Mouse (Mus musculus): ENCODE measurements around the gene Cacna1b. TPM values are rescaled to one million over a fixed set of nuclear protein-coding genes. Genes with fewer than 3 reads are reported as not detected.

Gene Cacna1b
- polyA plus RNA-seq, 1 experiment = not detected

DNA sequence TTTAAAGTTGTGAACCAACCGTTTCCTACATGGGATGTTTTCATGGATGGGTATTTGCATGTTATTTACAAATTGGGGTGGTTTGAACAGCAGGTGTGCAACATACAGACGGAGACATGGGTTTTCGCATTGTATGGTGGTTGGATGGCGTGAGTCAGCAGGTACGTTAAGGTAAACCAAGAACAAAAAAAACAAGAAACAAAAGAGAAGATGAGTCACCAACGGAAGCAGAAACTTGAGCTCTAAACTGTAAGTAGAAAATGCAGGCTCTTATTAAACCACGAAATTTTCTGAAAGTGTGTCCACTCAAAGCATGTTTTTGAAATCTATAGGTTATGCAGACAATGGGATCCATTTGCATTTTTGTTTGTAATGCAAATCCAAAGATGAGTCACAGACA is 120.1 kb downstream of the Cacna1b start:
- no peaks in the 10 kb centered on the region for H3K4me1 ChIP-seq (ENCODE audit: control insufficient read depth, insufficient read depth, insufficient read length, low read length)
- no peak overlapping the region for H3K4me3 ChIP-seq (ENCODE audit: insufficient read depth, low read depth, low read length)
- no peak overlapping the region for H3K27ac ChIP-seq (replicated peaks; ENCODE audit: low read depth, low read length)

DNA sequence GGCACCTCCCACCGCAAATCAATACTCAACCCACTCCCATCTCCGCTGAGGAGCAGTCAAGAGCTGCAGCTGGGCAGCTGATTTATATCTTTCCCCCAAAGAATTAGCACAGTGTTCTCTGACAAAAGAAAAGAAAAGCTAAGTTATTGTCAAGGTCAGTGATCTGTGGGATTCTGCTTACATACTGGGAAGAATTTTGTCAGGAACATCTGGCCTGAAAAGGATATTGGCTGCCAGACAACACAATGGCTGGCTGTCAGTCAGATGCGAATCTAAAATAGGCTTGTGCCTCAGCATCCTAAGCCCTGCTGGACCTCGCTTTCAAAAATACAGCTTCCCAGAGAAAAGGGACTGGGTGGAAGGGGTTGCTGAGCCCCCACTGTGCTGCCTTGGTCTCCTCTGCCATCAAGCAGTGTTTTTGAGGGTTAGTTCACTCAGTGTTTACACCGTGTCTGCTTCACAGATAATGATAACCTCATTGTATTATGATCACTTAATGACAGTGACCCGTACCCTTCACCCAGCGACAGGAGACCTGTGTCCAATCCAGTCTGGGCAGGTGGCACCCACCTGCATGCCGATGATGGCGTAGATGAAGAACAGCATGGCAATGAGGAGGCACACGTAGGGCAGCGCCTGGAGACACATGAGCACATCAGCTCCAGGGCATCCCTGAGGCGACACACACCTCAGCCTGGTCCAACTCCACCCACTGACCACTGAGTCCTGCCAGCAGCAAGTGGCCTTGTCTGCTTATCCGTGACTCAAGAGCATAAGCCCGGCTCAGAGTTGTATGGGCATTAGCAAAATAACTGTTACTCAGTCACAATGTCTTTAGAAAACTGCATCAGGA is 124.6 kb downstream of the Cacna1b start:
- H3K4me3 ChIP-seq (ENCODE audit: insufficient read depth, low read depth, low read length) = no peak overlapping the region
- no peak overlapping the region for H3K27ac ChIP-seq (replicated peaks; ENCODE audit: low read depth, low read length)
- H3K4me1 ChIP-seq (ENCODE audit: control insufficient read depth, insufficient read depth, insufficient read length, low read length) = no peaks in the 10 kb centered on the region

DNA sequence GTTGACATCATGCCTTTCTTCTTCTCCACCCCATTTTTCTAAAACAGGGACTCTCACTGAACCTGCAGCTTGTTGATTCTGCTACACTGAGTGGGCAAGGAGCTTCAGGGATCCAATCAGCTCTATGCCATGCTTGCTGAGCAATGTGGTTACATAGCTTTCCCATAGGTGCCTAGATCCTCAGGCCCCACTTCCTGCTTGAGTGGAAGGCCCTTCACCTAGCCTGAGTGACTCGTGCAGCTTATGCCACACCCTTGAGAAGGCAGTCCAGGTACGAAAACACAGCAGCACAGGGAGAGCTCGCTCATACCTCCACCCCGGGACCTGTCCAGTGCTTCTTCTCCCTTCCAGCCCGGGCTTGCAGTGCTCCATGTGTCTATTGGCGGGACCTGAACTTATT is 129.3 kb downstream of the Cacna1b start:
- Histone ChIP-seq H3K27ac (replicated peaks; ENCODE audit: low read depth, low read length) (no peak overlapping the region), H3K4me1 (ENCODE audit: control insufficient read depth, insufficient read depth, insufficient read length, low read length) (no peaks in the 10 kb centered on the region), H3K4me3 (ENCODE audit: insufficient read depth, low read depth, low read length) (no peak overlapping the region)

DNA sequence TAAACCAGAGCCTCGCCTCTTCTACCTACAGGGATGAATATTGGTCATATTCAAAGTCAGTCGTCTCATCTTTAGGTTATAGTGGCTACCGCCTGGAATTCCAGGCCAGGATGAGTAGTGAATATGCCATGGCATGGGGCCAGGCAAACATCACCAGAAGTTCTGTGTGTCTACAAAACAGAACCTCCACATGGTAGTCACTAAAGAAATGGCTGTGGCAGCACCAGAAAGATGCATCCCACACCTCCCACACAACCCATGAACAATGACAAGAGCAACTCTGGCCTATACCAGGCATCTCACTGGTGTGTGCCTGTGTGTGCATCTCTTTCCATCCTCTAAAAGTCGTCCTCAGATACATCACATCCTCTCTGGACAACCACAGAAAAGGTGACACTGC is 145.8 kb downstream of the Cacna1b start:
- Histone ChIP-seq H3K4me1 (ENCODE audit: control insufficient read depth, insufficient read depth, insufficient read length, low read length) (no peaks in the 10 kb centered on the region), H3K27ac (replicated peaks; ENCODE audit: low read depth, low read length) (no peak overlapping the region), H3K4me3 (ENCODE audit: insufficient read depth, low read depth, low read length) (no peak overlapping the region)

DNA sequence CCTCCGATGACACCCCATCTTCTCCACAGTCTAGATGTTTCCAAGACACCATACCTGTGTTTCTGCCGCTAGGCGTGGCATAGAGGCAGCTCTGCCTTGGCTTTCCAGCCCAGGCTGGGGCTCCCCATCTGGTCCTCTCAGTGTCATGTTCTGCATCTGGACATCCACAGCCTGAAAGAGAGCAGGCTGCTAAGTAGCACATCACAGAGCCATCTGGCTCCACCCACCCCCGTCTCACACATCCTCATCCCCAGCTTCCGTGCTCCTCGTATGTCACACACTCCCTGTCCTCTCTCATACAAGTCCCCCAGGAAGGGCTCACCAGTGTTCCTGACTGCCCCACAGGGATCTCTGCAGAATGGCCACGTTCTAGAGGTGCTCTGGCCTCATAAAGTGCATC is 153.2 kb downstream of the Cacna1b start:
- Histone ChIP-seq H3K4me1 (ENCODE audit: control insufficient read depth, insufficient read depth, insufficient read length, low read length) (0 out of 2 replicates have a peak, but pooled peaks cover 3% of the 10 kb centered on the region), H3K27ac (replicated peaks; ENCODE audit: low read depth, low read length) (no peak overlapping the region), H3K4me3 (ENCODE audit: insufficient read depth, low read depth, low read length) (no peak overlapping the region)

DNA sequence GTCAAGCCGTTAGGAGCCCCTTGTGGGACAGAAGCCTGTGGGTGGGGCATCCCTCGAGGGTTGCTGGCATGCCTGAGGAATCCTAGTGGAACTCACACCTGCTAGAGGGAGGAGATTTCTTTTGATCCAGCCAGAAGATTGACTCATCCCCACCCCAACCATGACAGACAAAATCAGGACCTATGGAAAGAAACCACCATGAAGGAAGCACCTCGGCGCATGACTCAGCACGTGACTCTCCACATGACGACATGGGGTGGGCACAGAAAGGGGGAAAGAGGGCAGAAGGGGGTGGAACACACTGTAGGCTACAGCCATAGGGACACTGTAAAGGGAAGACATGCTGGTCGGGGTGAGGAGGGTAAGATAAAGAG is 154.2 kb downstream of the Cacna1b start:
- no peak overlapping the region for H3K27ac ChIP-seq (replicated peaks; ENCODE audit: low read depth, low read length)
- H3K4me3 ChIP-seq (ENCODE audit: insufficient read depth, low read depth, low read length) = no peak overlapping the region
- H3K4me1 ChIP-seq (ENCODE audit: control insufficient read depth, insufficient read depth, insufficient read length, low read length) = 0 out of 2 replicates have a peak, but pooled peaks cover 4% of the 10 kb centered on the region

DNA sequence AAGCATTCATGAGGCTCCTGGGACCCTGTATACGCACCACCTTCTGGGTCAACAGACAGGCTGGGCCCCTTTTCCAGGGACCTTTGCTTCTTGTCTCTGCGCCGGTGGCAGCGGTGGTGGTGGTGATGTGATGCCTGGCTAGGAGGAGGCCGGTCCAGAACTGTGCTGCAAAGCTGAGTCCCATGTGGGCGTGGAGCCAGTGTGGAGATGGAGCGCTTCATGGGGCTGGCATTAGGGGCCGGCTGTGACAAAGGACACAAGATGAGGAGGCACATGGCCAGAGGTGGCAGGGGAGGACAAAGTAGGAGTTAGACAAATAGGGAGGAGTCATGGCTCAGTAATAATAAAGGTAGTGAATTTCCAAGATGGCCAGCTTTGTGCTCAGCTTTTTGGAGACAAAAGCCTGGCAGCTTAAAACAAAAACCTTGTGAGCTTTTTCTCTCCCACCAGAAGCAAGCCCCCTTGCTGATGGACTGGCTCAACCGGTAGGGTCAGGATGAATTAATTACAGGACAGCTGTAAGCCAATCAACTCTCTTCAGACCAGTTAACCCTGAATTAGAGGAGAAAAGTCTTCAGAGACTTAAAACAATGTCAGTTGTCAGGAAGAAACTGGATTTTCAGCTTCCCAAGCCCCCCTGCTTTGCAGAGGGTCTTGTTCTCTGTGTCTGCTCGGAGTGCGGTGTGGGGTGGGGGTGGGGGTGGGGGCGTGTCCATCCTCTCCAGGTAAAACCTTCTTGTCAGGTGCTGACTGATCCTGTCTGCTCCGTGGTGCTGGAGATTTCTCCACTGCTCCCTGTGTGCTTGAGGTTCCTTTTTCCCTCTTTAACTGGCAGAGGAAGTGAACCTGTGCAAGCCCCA is 154.8 kb downstream of the Cacna1b start:
- H3K4me3 ChIP-seq (ENCODE audit: insufficient read depth, low read depth, low read length) = no peak overlapping the region
- H3K4me1 ChIP-seq (ENCODE audit: control insufficient read depth, insufficient read depth, insufficient read length, low read length) = 0 out of 2 replicates have a peak, but pooled peaks cover 4% of the 10 kb centered on the region
- no peak overlapping the region for H3K27ac ChIP-seq (replicated peaks; ENCODE audit: low read depth, low read length)

DNA sequence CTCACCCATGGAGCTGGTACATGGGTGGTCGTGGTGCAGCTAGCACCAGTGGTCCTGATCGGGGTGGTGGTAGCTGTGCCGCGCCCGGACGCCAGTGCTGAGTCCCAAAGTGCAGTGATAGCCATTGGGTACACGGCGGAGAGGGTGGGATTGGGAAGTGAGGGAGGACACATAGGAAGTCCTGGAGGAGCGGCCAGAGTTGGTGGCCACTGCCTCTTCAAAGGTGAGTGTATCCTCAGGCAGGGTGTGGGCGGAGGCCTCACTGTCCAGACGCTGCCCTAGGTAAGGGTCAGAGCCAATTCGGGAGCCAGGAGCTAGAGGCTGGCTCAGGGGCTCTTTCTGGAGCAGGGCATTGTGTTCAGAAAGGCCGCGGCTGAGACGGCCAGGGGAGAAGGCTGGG is 156.4 kb downstream of the Cacna1b start:
- no peak overlapping the region for H3K27ac ChIP-seq (replicated peaks; ENCODE audit: low read depth, low read length)
- H3K4me1 ChIP-seq (ENCODE audit: control insufficient read depth, insufficient read depth, insufficient read length, low read length) = 0 out of 2 replicates have a peak, but pooled peaks cover 4% of the 10 kb centered on the region
- H3K4me3 ChIP-seq (ENCODE audit: insufficient read depth, low read depth, low read length) = no peak overlapping the region

DNA sequence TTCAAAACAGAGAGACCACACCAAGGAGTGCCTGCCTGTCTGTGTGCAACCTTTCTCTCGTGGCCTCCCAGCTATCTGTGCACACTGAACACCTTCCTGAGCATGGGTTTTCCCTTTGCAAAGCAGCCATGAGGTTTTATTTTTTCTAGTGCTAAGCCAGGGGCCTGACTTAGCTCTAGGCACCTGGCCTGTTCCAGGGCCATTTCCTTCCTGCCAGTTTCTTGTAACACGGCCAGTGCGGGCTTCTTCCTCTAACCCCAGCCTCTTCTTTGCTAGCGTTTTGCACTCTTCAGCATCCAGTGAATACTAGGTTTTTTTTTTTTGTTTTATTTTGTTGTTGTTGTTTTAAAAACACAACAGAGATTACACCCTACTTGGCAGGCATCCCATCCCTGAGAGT is 157.9 kb downstream of the Cacna1b start:
- Histone ChIP-seq H3K4me3 (ENCODE audit: insufficient read depth, low read depth, low read length) (no peak overlapping the region), H3K27ac (replicated peaks; ENCODE audit: low read depth, low read length) (no peak overlapping the region; the same call in 1 of the 2 replicates), H3K4me1 (ENCODE audit: control insufficient read depth, insufficient read depth, insufficient read length, low read length) (0 out of 2 replicates have a peak, but pooled peaks cover 4% of the 10 kb centered on the region)

DNA sequence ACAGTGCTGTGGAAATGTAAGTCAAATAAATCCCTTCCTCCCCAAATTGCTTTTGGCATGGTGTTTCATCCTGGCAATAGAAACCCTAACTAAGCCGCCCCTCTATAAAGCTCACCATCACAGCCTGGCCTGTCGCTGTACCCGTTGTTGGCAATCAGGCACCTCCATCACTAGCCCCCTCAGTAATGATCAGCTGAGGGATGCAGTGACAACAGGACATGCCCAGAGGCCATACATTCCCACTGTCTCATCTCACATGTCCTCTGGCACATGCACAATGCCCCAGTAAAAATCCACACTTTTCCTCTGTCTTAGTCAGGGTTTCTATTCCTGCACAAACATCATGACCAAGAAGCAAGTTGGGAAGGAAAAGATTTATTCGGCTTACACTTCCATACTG is 173.5 kb downstream of the Cacna1b start:
- Histone ChIP-seq H3K27ac (replicated peaks; ENCODE audit: low read depth, low read length) (no peak overlapping the region), H3K4me1 (ENCODE audit: control insufficient read depth, insufficient read depth, insufficient read length, low read length) (no peaks in the 10 kb centered on the region), H3K4me3 (ENCODE audit: insufficient read depth, low read depth, low read length) (no peak overlapping the region)

DNA sequence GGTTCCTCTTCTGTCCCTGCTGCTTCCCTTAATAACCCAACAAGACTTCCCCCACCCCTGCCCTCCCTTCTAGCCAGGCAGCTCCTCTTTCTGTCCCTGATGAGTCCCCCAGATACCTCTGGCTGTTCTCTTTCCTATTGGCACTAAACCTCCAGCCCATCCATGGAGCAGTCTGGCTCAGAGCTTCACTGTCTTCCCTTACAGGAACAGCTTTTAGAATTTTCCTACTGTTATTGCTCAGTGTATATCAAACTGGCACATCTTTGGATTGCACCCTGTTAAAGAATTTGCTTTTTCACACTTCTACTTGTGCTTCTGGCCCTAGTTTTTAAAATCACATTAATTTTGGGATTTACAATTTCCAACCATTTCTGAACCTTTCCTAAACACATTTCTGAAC is 175.0 kb downstream of the Cacna1b start:
- no peaks in the 10 kb centered on the region for H3K4me1 ChIP-seq (ENCODE audit: control insufficient read depth, insufficient read depth, insufficient read length, low read length)
- no peak overlapping the region for H3K27ac ChIP-seq (replicated peaks; ENCODE audit: low read depth, low read length)
- no peak overlapping the region for H3K4me3 ChIP-seq (ENCODE audit: insufficient read depth, low read depth, low read length)

DNA sequence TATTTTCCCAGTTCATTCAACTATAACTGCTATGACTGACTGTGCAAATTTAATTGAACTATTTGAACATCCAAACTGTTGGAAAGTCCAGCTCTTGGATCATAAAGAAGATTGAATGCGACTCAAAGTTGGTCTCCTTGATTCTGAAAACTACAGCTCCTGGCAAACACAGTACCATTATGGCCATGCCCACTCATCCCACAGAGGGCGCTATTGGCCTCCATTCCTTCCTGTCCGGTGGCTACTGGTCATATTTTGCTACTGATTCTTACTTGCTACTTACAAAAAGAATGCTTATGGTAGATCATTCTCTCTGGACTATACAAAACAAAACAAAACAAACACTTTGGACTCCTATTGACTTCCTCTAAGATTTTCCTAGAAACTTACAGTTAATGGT is 188.3 kb downstream of the Cacna1b start:
- no peak overlapping the region for H3K27ac ChIP-seq (replicated peaks; ENCODE audit: low read depth, low read length)
- H3K4me3 ChIP-seq (ENCODE audit: insufficient read depth, low read depth, low read length) = no peak overlapping the region
- H3K4me1 ChIP-seq (ENCODE audit: control insufficient read depth, insufficient read depth, insufficient read length, low read length) = no peaks in the 10 kb centered on the region

DNA sequence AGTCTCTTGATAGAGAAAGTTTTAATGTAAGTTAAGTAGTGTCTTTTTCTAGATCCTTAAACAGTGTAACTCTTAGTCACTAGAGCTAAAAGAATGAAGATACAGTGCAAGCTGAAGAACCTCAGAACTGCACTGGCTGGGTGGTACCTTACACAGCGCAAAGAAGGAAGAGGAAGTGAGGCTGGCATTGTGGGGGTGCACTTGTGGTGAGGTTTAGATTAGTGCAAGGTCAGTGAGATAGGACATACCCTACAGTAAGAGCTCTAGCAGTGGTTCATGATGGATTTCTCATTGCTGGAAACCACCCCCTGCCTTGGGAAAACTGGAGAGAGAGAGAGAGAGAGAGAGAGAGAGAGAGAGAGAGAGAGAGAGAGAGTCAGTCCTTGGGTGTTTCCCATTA is 192.0 kb downstream of the Cacna1b start:
- no peak overlapping the region for H3K4me3 ChIP-seq (ENCODE audit: insufficient read depth, low read depth, low read length)
- H3K27ac ChIP-seq (replicated peaks; ENCODE audit: low read depth, low read length) = no peak overlapping the region; the same call in 1 of the 2 replicates
- no peaks in the 10 kb centered on the region for H3K4me1 ChIP-seq (ENCODE audit: control insufficient read depth, insufficient read depth, insufficient read length, low read length)

DNA sequence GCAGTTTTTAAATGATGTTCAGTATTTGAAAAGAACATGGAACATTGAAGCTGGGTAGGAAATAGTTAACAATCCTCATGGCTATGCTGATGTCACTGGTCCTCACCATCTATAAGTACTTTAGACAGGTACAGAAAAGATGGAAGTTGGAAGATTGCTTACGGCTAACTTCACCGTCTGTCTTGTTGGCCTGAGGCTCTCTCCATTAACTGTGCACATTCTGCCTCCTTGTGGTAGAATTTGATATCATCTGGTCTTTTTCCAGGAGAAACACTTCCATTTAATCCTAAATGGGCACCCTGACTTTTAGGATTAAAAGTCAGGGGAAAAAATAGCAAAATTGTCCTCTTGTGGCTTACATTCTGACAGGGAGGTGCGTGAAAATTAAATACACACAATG is 194.4 kb downstream of the Cacna1b start:
- H3K27ac ChIP-seq (replicated peaks; ENCODE audit: low read depth, low read length) = no peak overlapping the region
- H3K4me1 ChIP-seq (ENCODE audit: control insufficient read depth, insufficient read depth, insufficient read length, low read length) = no peaks in the 10 kb centered on the region
- H3K4me3 ChIP-seq (ENCODE audit: insufficient read depth, low read depth, low read length) = no peak overlapping the region

DNA sequence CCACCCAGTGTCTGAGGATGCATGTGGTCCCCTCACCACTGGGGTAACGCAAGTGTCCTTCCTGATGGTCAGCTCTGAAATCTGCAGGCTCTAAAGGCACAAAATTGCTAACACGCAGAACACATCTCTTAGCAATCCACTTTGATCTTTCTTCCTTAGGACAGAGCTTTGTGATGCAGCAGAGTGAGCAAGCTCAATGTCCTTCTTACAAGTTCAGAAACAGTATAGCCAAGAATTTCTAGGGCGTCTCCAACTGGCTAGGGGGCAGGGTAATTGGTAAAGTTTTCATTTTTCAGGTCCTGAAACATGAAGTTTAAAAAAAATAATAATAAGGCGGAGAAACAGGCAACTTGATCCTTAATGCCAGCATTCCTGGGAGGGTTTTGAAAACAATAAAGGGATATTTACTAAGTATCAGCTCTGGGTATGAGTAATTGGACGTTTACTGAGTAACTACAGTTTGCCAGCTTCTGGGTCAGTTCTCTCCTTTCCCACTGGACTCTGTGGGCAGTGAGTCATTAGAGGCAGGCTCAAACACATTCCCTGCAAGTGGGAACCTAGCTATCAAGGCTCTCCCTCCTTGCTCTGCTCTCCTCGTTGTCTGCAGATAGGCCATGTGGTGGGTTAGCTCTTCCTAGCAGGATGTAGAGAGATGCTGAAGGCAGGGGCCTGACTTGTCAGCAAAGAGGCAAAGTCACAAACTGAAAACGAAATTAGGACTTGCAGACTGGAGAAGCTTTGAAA is 200.2 kb downstream of the Cacna1b start:
- no peak overlapping the region for H3K27ac ChIP-seq (replicated peaks; ENCODE audit: low read depth, low read length)
- no peak overlapping the region for H3K4me3 ChIP-seq (ENCODE audit: insufficient read depth, low read depth, low read length)
- H3K4me1 ChIP-seq (ENCODE audit: control insufficient read depth, insufficient read depth, insufficient read length, low read length) = no peaks in the 10 kb centered on the region
